Mouse (Mus musculus) T-cell, adult 2 months (primary cell): ENCODE measurements around the gene Tpi1.

Experiments used
- DNase-seq: peaks from one replicate; pipeline ENCODE4 v3.0.0; 2022; ENCODE audit warnings: low spot score

The Tpi1 gene

GRCm38 (mm10) chr6:124779222-124779983, 34.7 kb downstream of the Tpi1 start, which contains the start of gene Lrrc23:
Gene Lrrc23, minus strand, starts transcription at chr6:124779727.
- peak; percentile 77 for DNase-seq

DNA sequence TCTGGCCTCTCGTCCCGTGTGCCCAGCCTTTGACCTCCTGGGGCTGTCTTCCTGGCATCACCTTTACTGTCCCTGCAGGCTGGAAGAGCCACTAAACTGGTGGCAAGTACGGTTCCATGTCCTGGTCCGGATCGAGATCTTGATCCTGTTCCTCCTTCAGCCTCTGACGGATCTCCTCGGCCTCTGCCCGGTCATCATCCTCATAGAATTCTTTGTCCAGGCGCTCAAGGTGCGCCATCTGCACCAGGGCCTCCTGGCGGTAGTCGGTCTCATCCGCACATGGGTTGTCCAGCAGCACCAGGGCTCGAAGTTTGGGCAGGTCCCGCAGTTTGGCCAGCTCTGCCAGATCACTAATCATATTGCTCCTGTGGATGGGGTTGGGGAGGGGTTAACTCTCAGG, 43.6 kb downstream of the Tpi1 start:
- DNase-seq = no peak

- no peak for DNase-seq
These were observed 44.1 kb downstream of the Tpi1 start for GRCm38 (mm10) chr6:124770013-124770412.

DNA sequence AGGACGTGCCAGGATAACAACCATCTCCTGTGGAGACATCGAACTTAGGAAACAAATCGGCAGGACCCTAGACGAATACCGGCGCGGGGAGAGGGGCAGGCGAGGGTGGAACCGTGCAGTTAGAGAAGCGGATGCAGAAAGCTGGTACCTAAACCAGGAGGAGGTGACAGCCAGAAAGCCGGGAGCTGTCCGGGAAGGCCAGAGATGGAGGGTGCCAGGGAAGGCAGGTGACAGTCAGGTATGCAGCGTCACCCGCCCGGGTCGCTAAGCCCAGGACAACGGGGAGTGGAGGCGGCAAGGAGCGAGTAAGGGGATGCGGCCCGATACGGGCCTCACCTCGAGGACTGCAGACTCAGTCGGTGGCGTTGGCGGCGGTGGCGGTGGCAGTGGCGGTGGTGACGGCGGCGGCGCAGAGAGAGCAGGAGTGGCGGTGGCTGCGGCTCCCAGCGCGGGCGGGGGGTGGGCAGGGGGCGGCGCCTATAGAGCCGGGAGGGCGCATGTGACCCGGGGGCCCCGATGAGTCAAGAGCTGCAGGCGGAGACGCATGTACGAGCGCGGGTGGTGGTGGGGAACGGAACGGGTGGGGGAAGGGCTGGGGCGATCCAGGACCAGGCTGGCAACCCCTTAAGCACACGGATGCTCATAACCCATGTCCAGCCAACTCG, 44.9 kb downstream of the Tpi1 start, which contains the start of gene Eno2:
Eno2 (minus strand) TSS at position 573 of the 665 bp plus-strand sequence.
- peak; percentile 50 for DNase-seq

- DNase-seq = no peak
These were observed 45.4 kb downstream of the Tpi1 start for GRCm38 (mm10) chr6:124768704-124769044.

GRCm38 (mm10) chr6:124767920-124768703, 46.0 kb downstream of the Tpi1 start:
- DNase-seq = no peak

- no peak for DNase-seq
These were observed 46.6 kb downstream of the Tpi1 start for GRCm38 (mm10) chr6:124767536-124767919.

DNA sequence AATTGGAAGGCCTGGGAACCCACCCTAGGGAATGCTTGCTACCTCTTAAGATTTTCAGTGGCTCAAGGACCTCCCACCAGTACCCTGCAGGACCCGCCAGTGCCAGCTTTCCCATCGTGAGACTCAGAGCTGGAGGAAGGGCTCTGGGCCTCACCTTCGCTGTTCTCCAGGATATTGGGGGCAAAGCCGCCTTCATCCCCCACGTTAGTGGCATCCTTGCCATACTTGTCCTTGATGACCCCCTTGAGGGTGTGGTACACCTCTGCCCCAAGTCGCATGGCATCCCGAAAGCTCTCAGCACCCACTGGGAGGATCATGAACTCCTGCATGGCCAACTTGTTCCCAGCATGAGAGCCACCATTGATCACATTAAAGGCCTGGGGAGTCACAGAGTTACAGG, 48.1 kb downstream of the Tpi1 start:
- DNase-seq = no peak
